Mouse (Mus musculus) limb, embryonic 11.5 days (tissue): ENCODE results near the gene Rab25. TPM values are rescaled to one million over a fixed set of nuclear protein-coding genes. Genes with fewer than 3 reads are reported as not detected.

Source experiments
- ATAC-seq: fragments of 200-750 bp; cut with Nextera tagmentation; 2 replicates; pipeline ENCODE4 v1.8.0; 2017; ENCODE audit warnings: low read depth; ENCODE audit not compliant: insufficient number of reproducible peaks, low FRiP score, low TSS enrichment
- DNase-seq: peaks from one replicate; pipeline ENCODE4 v3.0.0-alpha.2; 2015; ENCODE audit warnings: low spot score
- H3K27ac ChIP-seq: fragments of 300-500 bp; sonication (generic); replicated peaks from 2 replicates; pipeline ENCODE4 v1.5.1; 2014; ENCODE audit warnings: low read depth, mild to moderate bottlenecking, low read length
- H3K27me3 ChIP-seq: fragments of 300-500 bp; sonication (generic); 2 replicates; pipeline ENCODE4 v1.6.1; 2014; ENCODE audit warnings: mild to moderate bottlenecking, low read length, mixed read lengths; ENCODE audit not compliant: control insufficient read depth, insufficient read depth
- H3K36me3 ChIP-seq: fragments of 300-500 bp; sonication (generic); 2 replicates; pipeline ENCODE4 v1.6.1; 2014; ENCODE audit warnings: mild to moderate bottlenecking, low read length, moderate library complexity, mixed read lengths; ENCODE audit not compliant: control insufficient read depth, insufficient read depth
- H3K4me1 ChIP-seq: fragments of 300-500 bp; sonication (generic); 2 replicates; pipeline ENCODE4 v1.6.1; 2014; ENCODE audit warnings: low read length, mixed read lengths; ENCODE audit not compliant: control insufficient read depth, insufficient read depth
- H3K4me2 ChIP-seq: fragments of 300-500 bp; sonication (generic); 2 replicates; pipeline ENCODE4 v1.6.1; 2014; ENCODE audit warnings: low read depth, mild to moderate bottlenecking, moderate library complexity; ENCODE audit not compliant: severe bottlenecking
- H3K4me3 ChIP-seq: fragments of 300-500 bp; sonication (generic); 2 replicates; pipeline ENCODE4 v1.5.1; 2014; ENCODE audit warnings: low read depth, low read length
- H3K9ac ChIP-seq: fragments of 300-500 bp; sonication (generic); 2 replicates; pipeline ENCODE4 v1.6.1; 2014; ENCODE audit warnings: mild to moderate bottlenecking, low read length
- H3K9me3 ChIP-seq: fragments of 300-500 bp; sonication (generic); 2 replicates; pipeline ENCODE4 v1.6.1; 2016; ENCODE audit warnings: low read length; ENCODE audit not compliant: control insufficient read depth
- WGBS: fragments of 180-500 bp; shearing (Covaris S2); extraction: QIAGEN DNeasy Blood & Tissue Kit; methylation state at CpG from one replicate; pipeline ENCODE4 v1.1.7; 2014; 5-methylcytosine and 5-hydroxymethylcytosine counted together
- polyA plus RNA-seq: library from polyadenylated mRNA; unstranded; fragments of >200 nt; fragmentation: Nextera tagmentation; extraction: Ambion mirVana; gene quantifications from 2 replicates; pipeline ENCODE4 v1.2.1, GENCODE M21; 2014

The Rab25 gene
- polyA plus RNA-seq, 1 experiment from 2014 or later, result 2.4 TPM

DNA sequence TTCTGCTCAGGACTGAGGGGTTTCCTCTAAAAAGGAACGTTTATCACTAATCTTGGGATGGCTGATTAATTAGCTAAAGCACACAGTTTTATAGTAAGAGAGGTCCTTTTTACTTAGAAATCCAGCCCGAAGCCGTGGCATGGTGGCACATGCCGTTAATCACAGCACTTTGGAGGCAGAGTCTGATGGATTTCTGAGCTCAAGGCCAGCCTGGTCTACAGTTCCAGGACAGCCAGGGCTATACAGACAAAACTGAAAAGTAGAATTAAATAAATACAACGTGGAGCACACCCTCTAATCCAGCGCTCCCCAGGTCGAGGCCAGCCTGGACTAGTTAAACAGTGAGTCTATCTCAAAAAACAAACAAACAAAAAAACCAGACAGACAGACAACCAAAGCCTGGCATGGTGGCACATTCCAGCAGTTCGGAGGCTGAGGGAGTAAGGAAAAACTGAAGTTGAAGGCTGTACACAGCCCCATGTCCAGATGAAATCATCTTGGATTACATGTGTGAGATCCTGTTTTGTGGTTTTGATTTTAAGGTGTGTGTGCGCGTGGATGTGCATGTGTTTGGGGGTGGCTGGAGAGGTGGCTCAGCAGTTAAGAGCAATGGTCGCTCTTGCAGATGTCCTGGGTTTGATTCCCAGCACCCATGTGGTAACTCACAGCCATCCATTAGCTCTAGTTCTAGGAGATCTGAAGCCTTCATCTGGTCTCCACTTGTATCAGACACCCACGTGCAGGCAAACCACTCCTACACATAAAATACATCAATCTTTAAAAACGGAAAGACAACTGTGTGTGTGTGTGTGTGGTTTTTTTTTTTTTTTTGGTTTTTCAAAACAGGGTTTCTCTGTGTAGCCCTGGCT is 37.4 kb downstream of the Rab25 start:
- peak overlapping the region; percentile 31 for H3K9ac ChIP-seq
- H3K4me1 ChIP-seq, result peaks cover 38% of the 10 kb centered on the region
- H3K27ac ChIP-seq, result peak overlapping the region; percentile 85
- WGBS, result 51% methylated on average over 13 of the region's 13 CpGs
- no peaks in the 10 kb centered on the region for H3K27me3 ChIP-seq
- H3K36me3 ChIP-seq, result no peaks in the 10 kb centered on the region
- H3K4me2 ChIP-seq, result peak overlapping the region; percentile 57
- H3K9me3 ChIP-seq, result no peaks in the 10 kb centered on the region
- no peak for DNase-seq
- peak overlapping the region; percentile 25 for H3K4me3 ChIP-seq
- no peak for ATAC-seq

DNA sequence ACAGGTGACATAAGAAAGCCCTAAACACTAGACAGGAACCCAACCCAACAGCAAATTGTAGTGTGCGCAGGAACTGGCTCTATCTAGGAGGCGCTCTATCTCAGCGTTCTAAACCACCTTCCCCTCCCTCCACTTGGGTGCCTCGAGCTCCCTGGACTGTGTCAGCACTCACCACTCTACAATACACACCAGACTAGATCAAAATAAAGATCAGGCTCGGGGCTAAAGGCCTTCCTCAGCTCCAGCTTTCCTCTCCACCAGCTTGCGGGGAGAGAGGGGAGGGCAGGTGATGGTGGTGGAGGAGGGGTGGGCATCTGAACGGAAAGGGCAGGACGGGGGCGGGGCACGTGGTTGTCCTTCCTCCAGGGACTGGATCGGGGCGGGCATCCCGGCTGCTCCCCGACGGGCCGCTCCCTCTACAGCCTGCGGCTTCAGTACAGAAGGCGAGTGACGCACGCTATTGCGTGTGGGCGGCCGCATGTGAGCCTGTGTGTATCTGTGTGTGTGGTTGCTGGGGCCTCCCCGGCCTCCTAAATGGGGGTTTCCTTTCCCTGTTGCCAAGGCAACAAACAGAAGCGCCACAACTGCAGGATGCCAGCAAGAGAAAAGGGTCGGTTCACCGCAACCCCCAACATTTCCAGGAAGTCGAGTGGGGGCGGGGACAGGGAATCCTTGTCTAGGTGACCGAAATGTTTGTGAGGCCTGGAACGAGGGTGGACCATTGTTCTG is 38.2 kb downstream of the Rab25 start, which contains the start of gene Lmna:
Lmna (minus strand) TSS at position 265 of the 729 bp plus-strand sequence.
- H3K27me3 ChIP-seq, result no peaks in the 10 kb centered on the region
- ATAC-seq, result peak; percentile 90
- peak within 1 kb of the TSS; percentile 85 for H3K27ac ChIP-seq

DNA sequence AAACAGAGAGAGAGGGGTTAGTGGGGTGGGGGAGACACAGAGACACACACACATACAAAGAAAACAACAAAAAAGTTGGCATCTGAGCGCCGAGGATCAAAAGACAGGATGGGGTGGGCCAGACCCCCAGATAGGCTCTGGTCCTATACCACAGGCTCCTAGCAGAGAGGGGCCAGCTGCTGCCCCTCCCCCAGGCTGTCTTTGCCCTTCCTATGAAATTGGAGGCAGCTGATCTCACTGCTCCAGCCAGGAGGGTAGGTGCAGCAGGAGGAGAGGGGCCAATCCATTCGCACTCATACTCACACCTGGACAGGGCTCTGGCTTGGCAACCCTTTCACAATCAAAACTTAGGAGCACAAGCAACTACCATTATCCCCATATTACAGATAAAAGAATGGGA is 38.9 kb downstream of the Rab25 start:
- Histone ChIP-seq H3K9ac (peak overlapping the region; percentile 31; the same call in 1 of the 2 replicates), H3K27ac (peak overlapping the region; percentile 85), H3K4me2 (peak overlapping the region; percentile 57), H3K4me3 (peak overlapping the region; percentile 25), H3K36me3 (no peaks in the 10 kb centered on the region), H3K4me1 (peaks cover 43% of the 10 kb centered on the region), H3K27me3 (no peaks in the 10 kb centered on the region), H3K9me3 (no peaks in the 10 kb centered on the region)
- 73% methylated on average over 3 of the region's 3 CpGs for WGBS
- DNase-seq, result peak; percentile 45
- ATAC-seq, result no peak

More for the DNA sequence above, 38.2 kb downstream of the Rab25 start, which contains the start of gene Lmna:
- peak within 1 kb of the TSS; percentile 31 for H3K9ac ChIP-seq
- peak within 1 kb of the TSS; percentile 25 for H3K4me3 ChIP-seq
- H3K4me2 ChIP-seq, result peak within 1 kb of the TSS; percentile 57
- H3K36me3 ChIP-seq, result no peaks in the 10 kb centered on the region
- no peaks in the 10 kb centered on the region for H3K9me3 ChIP-seq
- peak; percentile 96 for DNase-seq
- 1% methylated on average over 29 of the region's 31 CpGs for WGBS
- H3K4me1 ChIP-seq, result peaks cover 42% of the 10 kb centered on the region

DNA sequence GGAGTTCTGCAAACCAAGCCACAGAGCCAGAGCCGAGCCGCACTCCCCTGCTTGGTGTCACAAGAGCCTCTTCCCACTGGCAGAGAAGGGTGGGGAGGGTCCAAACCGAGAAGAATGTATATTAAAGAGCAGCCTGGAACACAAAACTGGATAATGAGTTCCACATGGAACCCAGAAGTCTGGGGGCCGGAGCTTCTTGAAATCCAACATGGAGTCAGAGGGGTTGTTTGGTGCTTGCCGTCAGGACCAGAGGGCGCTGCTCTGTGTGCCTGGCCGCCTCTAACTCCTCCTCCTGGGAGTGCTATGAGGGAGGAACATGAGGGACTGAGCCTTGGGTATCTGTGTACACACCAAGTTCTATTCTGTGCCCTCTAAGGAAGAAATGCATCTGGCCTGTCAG is 42.3 kb downstream of the Rab25 start:
- ATAC-seq (no peak), DNase-seq (peak; percentile 52)
- Histone ChIP-seq H3K4me3 (no peak overlapping the region), H3K36me3 (no peaks in the 10 kb centered on the region), H3K9me3 (no peaks in the 10 kb centered on the region), H3K27me3 (peaks cover 13% of the 10 kb centered on the region), H3K4me2 (no peak overlapping the region; the same call in 1 of the 2 replicates), H3K9ac (no peak overlapping the region), H3K4me1 (peaks cover 41% of the 10 kb centered on the region), H3K27ac (peak overlapping the region; percentile 32; the same call in 1 of the 2 replicates)
- WGBS, result 20% methylated on average over 7 of the region's 7 CpGs

DNA sequence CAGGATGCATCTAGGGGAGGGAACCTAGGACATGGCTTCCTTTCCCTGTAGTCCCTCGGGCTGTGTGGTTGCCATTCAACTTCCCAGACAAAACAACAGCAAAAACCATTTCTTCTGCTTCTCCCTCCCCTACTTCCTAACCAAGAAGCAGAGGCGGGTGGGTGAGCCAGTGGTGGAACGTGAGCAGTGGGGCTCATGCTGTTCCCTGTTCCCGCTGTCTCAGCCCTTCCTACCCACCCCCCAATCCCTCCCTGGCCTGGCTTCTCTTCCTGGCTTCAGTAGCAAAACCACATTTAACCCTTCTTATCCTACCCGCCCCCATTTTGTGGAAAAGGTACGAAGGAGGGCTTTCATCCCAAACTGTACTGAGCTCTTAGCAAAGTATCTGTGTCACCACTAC is 43.0 kb downstream of the Rab25 start:
- Histone ChIP-seq H3K27ac (no peak overlapping the region; the same call in 1 of the 2 replicates), H3K4me2 (no peak overlapping the region)

DNA sequence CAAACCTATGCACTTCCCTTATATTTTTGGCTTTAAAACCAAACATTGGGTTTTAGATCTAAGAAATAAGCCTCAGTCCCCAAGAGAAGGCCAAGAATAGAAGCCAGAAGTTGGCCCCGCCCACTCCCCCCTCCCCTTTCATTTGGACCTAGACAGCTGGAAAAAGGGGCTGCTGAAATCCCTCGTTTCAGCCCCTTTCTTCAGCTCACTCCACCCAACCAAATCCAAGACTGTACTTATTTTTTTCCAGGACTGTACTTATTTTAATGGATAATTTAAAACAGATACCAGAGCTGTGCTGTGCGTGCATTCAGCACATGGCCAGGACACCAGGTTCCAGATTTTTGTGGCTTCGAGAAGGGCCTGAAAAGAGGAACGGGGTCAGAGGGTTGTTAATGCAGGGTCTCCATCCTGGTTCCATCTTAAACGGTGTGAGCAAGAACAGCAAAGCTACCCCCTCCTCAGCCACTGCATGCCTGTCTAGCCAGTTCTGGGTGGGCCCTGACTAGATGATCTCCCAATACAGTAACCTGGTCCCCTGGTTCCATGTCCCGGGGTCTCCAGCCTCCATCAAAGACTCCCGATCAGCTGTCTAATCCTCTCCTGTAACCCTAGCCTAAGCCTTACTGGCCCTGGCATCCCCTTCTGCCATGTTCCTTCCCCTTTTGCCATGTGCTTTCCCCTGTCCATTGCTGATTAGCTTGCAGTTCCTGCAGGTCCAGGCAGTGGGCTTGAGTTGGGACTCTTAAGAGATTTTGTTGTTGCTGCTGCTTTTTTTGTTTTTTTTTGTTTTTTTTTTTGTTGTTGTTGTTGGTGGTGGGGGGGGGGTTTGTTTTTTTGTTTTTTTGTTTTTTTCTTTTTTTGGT is 44.0 kb downstream of the Rab25 start:
- 42% methylated on average over 8 of the region's 8 CpGs for WGBS
- H3K4me2 ChIP-seq, result no peak overlapping the region
- peaks cover 27% of the 10 kb centered on the region for H3K4me1 ChIP-seq
- H3K36me3 ChIP-seq, result no peaks in the 10 kb centered on the region
- DNase-seq, result no peak
- H3K27me3 ChIP-seq, result peaks cover 13% of the 10 kb centered on the region
- H3K9me3 ChIP-seq, result no peaks in the 10 kb centered on the region
- H3K4me3 ChIP-seq, result no peak overlapping the region
- ATAC-seq, result no peak
- H3K9ac ChIP-seq, result no peak overlapping the region
- no peak overlapping the region; the same call in 1 of the 2 replicates for H3K27ac ChIP-seq

More for the DNA sequence above, 43.0 kb downstream of the Rab25 start:
- Histone ChIP-seq H3K4me1 (peaks cover 35% of the 10 kb centered on the region), H3K9ac (no peak overlapping the region), H3K4me3 (no peak overlapping the region), H3K36me3 (no peaks in the 10 kb centered on the region), H3K9me3 (no peaks in the 10 kb centered on the region), H3K27me3 (peaks cover 13% of the 10 kb centered on the region)
- WGBS, result 74% methylated on average over 6 of the region's 6 CpGs
- DNase-seq (no peak), ATAC-seq (no peak)

DNA sequence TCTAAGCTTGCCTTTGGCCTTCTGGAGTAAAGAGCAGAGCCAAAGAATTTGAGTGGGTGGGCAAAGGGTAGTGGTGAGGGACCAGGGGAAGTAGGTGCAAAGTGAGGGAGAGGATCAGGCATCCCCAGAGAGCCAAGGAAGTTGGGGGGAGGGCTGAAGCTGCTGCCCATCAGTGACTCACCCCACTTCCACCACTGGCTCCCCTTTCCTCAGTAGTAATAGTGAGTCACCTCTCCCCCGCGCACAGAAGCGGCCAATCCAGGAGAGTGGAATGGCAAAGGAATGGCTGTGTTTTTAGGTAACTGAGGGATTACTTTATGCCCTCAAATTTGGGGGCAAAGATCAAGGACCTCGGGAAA is 44.6 kb downstream of the Rab25 start:
- WGBS, result 18% methylated on average over 4 of the region's 4 CpGs
- DNase-seq (no peak), ATAC-seq (no peak)
- peaks cover 13% of the 10 kb centered on the region for H3K27me3 ChIP-seq
- H3K9me3 ChIP-seq, result no peaks in the 10 kb centered on the region
- H3K27ac ChIP-seq, result no peak overlapping the region
- H3K4me2 ChIP-seq, result peak overlapping the region; percentile 98
- H3K4me1 ChIP-seq, result peaks cover 27% of the 10 kb centered on the region
- H3K9ac ChIP-seq, result peak overlapping the region; percentile 61; the same call in 1 of the 2 replicates
- no peak overlapping the region for H3K4me3 ChIP-seq
- no peaks in the 10 kb centered on the region for H3K36me3 ChIP-seq
